Mouse (Mus musculus): ENCODE results near the gene Btn1a1. TPM values are rescaled to one million over a fixed set of nuclear protein-coding genes. Genes with fewer than 3 reads are reported as not detected.

Gene Btn1a1
- polyA plus RNA-seq, 1 experiment from 2014 or later: 0.09 TPM

- peaks cover 16% of the 10 kb centered on the region for H3K27me3 ChIP-seq (ENCODE audit: control insufficient read depth, insufficient read depth, low read length)
- H3K9me3 ChIP-seq (ENCODE audit: control insufficient read depth, low read length): no peaks in the 10 kb centered on the region
- H3K4me3 ChIP-seq (replicated peaks; ENCODE audit: low read depth, low read length): no peak overlapping the region
- DNase-seq (no peak), ATAC-seq (ENCODE audit: low FRiP score, low TSS enrichment) (no peak)
- H3K9ac ChIP-seq (replicated peaks; ENCODE audit: low read length): no peak overlapping the region
- 0 out of 2 replicates have a peak, but pooled peaks cover 6% of the 10 kb centered on the region for H3K4me1 ChIP-seq (ENCODE audit: control insufficient read depth, insufficient read depth, low read length)
- H3K36me3 ChIP-seq (ENCODE audit: control insufficient read depth, insufficient read depth, low read length): no peaks in the 10 kb centered on the region
- 36% methylated on average over 4 of the region's 4 CpGs for WGBS
- no peak overlapping the region for H3K27ac ChIP-seq (replicated peaks; ENCODE audit: low read depth, low read length)
- H3K4me2 ChIP-seq (ENCODE audit: low read length): no peak overlapping the region
Measured at GRCm38 (mm10) chr13:23502916-23503315, 37.2 kb upstream of the Btn1a1 start.

GRCm38 (mm10) chr13:23502031-23502567, 36.4 kb upstream of the Btn1a1 start:
- Histone ChIP-seq H3K4me2 (ENCODE audit: low read length) (no peak overlapping the region), H3K9ac (replicated peaks; ENCODE audit: low read length) (no peak overlapping the region), H3K9me3 (ENCODE audit: control insufficient read depth, low read length) (no peaks in the 10 kb centered on the region), H3K27me3 (ENCODE audit: control insufficient read depth, insufficient read depth, low read length) (peaks cover 19% of the 10 kb centered on the region), H3K36me3 (ENCODE audit: control insufficient read depth, insufficient read depth, low read length) (no peaks in the 10 kb centered on the region), H3K4me1 (ENCODE audit: control insufficient read depth, insufficient read depth, low read length) (0 out of 2 replicates have a peak, but pooled peaks cover 6% of the 10 kb centered on the region), H3K4me3 (replicated peaks; ENCODE audit: low read depth, low read length) (no peak overlapping the region), H3K27ac (replicated peaks; ENCODE audit: low read depth, low read length) (no peak overlapping the region)
- ATAC-seq (ENCODE audit: low FRiP score, low TSS enrichment): no peak
- no peak for DNase-seq
- 31% methylated on average over 9 of the region's 9 CpGs for WGBS

- no peak overlapping the region for H3K4me3 ChIP-seq (replicated peaks; ENCODE audit: low read depth, low read length)
- no peak overlapping the region for H3K9ac ChIP-seq (replicated peaks; ENCODE audit: low read length)
- H3K9me3 ChIP-seq (ENCODE audit: control insufficient read depth, low read length): no peaks in the 10 kb centered on the region
- ATAC-seq (ENCODE audit: low FRiP score, low TSS enrichment) (no peak), DNase-seq (no peak)
- WGBS: 17% methylated on average over 5 of the region's 5 CpGs
- 0 out of 2 replicates have a peak, but pooled peaks cover 6% of the 10 kb centered on the region for H3K4me1 ChIP-seq (ENCODE audit: control insufficient read depth, insufficient read depth, low read length)
- H3K27me3 ChIP-seq (ENCODE audit: control insufficient read depth, insufficient read depth, low read length): peaks cover 19% of the 10 kb centered on the region
- no peak overlapping the region for H3K4me2 ChIP-seq (ENCODE audit: low read length)
- H3K27ac ChIP-seq (replicated peaks; ENCODE audit: low read depth, low read length): no peak overlapping the region
- H3K36me3 ChIP-seq (ENCODE audit: control insufficient read depth, insufficient read depth, low read length): no peaks in the 10 kb centered on the region
Measured at GRCm38 (mm10) chr13:23501511-23501910, 35.8 kb upstream of the Btn1a1 start.

- DNase-seq (peak; percentile 78), ATAC-seq (ENCODE audit: low FRiP score, low TSS enrichment) (peak; percentile 55; the same call in 1 of the 2 replicates)
- under 1% methylated on average over 17 of the region's 17 CpGs for WGBS
- H3K4me1 ChIP-seq (ENCODE audit: control insufficient read depth, insufficient read depth, low read length): 0 out of 2 replicates have a peak, but pooled peaks cover 2% of the 10 kb centered on the region
- H3K4me3 ChIP-seq (replicated peaks; ENCODE audit: low read depth, low read length): no peak overlapping the region
- no peaks in the 10 kb centered on the region for H3K36me3 ChIP-seq (ENCODE audit: control insufficient read depth, insufficient read depth, low read length)
- no peak overlapping the region for H3K9ac ChIP-seq (replicated peaks; ENCODE audit: low read length)
- H3K27me3 ChIP-seq (ENCODE audit: control insufficient read depth, insufficient read depth, low read length): peaks cover 19% of the 10 kb centered on the region
- H3K27ac ChIP-seq (replicated peaks; ENCODE audit: low read depth, low read length): no peak overlapping the region
- H3K4me2 ChIP-seq (ENCODE audit: low read length): no peak overlapping the region
- no peaks in the 10 kb centered on the region for H3K9me3 ChIP-seq (ENCODE audit: control insufficient read depth, low read length)
Measured at GRCm38 (mm10) chr13:23500424-23501200, 34.9 kb upstream of the Btn1a1 start.

- H3K27ac ChIP-seq (replicated peaks; ENCODE audit: low read depth, low read length): no peak overlapping the region
- ATAC-seq (ENCODE audit: low FRiP score, low TSS enrichment) (no peak), DNase-seq (no peak)
- 5% methylated on average over 7 of the region's 7 CpGs for WGBS
- H3K4me1 ChIP-seq (ENCODE audit: control insufficient read depth, insufficient read depth, low read length): no peaks in the 10 kb centered on the region
- no peak overlapping the region for H3K9ac ChIP-seq (replicated peaks; ENCODE audit: low read length)
- no peak overlapping the region for H3K4me3 ChIP-seq (replicated peaks; ENCODE audit: low read depth, low read length)
- no peak overlapping the region for H3K4me2 ChIP-seq (ENCODE audit: low read length)
- no peaks in the 10 kb centered on the region for H3K9me3 ChIP-seq (ENCODE audit: control insufficient read depth, low read length)
- no peaks in the 10 kb centered on the region for H3K36me3 ChIP-seq (ENCODE audit: control insufficient read depth, insufficient read depth, low read length)
- H3K27me3 ChIP-seq (ENCODE audit: control insufficient read depth, insufficient read depth, low read length): peaks cover 19% of the 10 kb centered on the region
Measured at GRCm38 (mm10) chr13:23499943-23500342, 34.2 kb upstream of the Btn1a1 start.

- 8% methylated on average over 10 of the region's 10 CpGs for WGBS
- ATAC-seq (ENCODE audit: low FRiP score, low TSS enrichment) (no peak), DNase-seq (no peak)
- 0 out of 2 replicates have a peak overlapping the region, but pooled peaks have one; percentile 9 for H3K4me3 ChIP-seq (replicated peaks; ENCODE audit: low read depth, low read length)
- peak overlapping the region; percentile 43 for H3K4me2 ChIP-seq (ENCODE audit: low read length)
- H3K27ac ChIP-seq (replicated peaks; ENCODE audit: low read depth, low read length): no peak overlapping the region
- H3K9me3 ChIP-seq (ENCODE audit: control insufficient read depth, low read length): no peaks in the 10 kb centered on the region
- H3K27me3 ChIP-seq (ENCODE audit: control insufficient read depth, insufficient read depth, low read length): peaks cover 19% of the 10 kb centered on the region
- H3K9ac ChIP-seq (replicated peaks; ENCODE audit: low read length): no peak overlapping the region
- no peaks in the 10 kb centered on the region for H3K4me1 ChIP-seq (ENCODE audit: control insufficient read depth, insufficient read depth, low read length)
- H3K36me3 ChIP-seq (ENCODE audit: control insufficient read depth, insufficient read depth, low read length): no peaks in the 10 kb centered on the region
Measured at GRCm38 (mm10) chr13:23498653-23499052, 33.0 kb upstream of the Btn1a1 start.

GRCm38 (mm10) chr13:23497656-23498321, 32.1 kb upstream of the Btn1a1 start:
- Histone ChIP-seq H3K27ac (replicated peaks; ENCODE audit: low read depth, low read length) (no peak overlapping the region), H3K9ac (replicated peaks; ENCODE audit: low read length) (no peak overlapping the region), H3K4me2 (ENCODE audit: low read length) (peak overlapping the region; percentile 43), H3K9me3 (ENCODE audit: control insufficient read depth, low read length) (no peaks in the 10 kb centered on the region), H3K36me3 (ENCODE audit: control insufficient read depth, insufficient read depth, low read length) (no peaks in the 10 kb centered on the region), H3K27me3 (ENCODE audit: control insufficient read depth, insufficient read depth, low read length) (peaks cover 19% of the 10 kb centered on the region), H3K4me1 (ENCODE audit: control insufficient read depth, insufficient read depth, low read length) (no peaks in the 10 kb centered on the region), H3K4me3 (replicated peaks; ENCODE audit: low read depth, low read length) (no peak overlapping the region)
- no peak for ATAC-seq (ENCODE audit: low FRiP score, low TSS enrichment)
- 3% methylated on average over 19 of the region's 19 CpGs for WGBS
- peak; percentile 34 for DNase-seq

GRCm38 (mm10) chr13:23495526-23495925, 29.8 kb upstream of the Btn1a1 start:
- no peak overlapping the region for H3K27ac ChIP-seq (replicated peaks; ENCODE audit: low read depth, low read length)
- ATAC-seq (ENCODE audit: low FRiP score, low TSS enrichment): no peak
- H3K4me1 ChIP-seq (ENCODE audit: control insufficient read depth, insufficient read depth, low read length): peaks cover 7% of the 10 kb centered on the region
- no peaks in the 10 kb centered on the region for H3K9me3 ChIP-seq (ENCODE audit: control insufficient read depth, low read length)
- H3K9ac ChIP-seq (replicated peaks; ENCODE audit: low read length): no peak overlapping the region
- H3K4me3 ChIP-seq (replicated peaks; ENCODE audit: low read depth, low read length): no peak overlapping the region
- DNase-seq: no peak
- no peak overlapping the region for H3K4me2 ChIP-seq (ENCODE audit: low read length)
- H3K36me3 ChIP-seq (ENCODE audit: control insufficient read depth, insufficient read depth, low read length): no peaks in the 10 kb centered on the region
- peaks cover 19% of the 10 kb centered on the region for H3K27me3 ChIP-seq (ENCODE audit: control insufficient read depth, insufficient read depth, low read length)
- 79% methylated on average over 6 of the region's 6 CpGs for WGBS
